7 mouse cellular contexts compared by ENCODE assay signal in genomic region chr14:73102986-73103385, GRCm38 (mm10). TPM values are rescaled to one million over a fixed set of nuclear protein-coding genes. Genes with fewer than 3 reads are reported as not detected.
"Had no signal": no experiment of that assay in that cellular context is flagged by ENCODE, and none has a peak within 500 bp of the region (broad histone marks: within the 10 kb centered on the region; RNA-seq: fewer than 3 reads in every experiment).

No protein-coding gene starts in this region.

RNA-seq across cellular contexts. Expression of gene Cysltr2, which starts 54.1 kb away (rescaled TPM):
- polyA plus RNA-seq: heart, embryonic 11.5 days; heart, embryonic 14.5 days; hindbrain, embryonic 10.5 days; hindbrain, embryonic 12.5 days; hindbrain, embryonic 14.5 days; limb, embryonic 10.5 days; limb, embryonic 13.5 days had no signal
